Mouse (Mus musculus) midbrain, embryonic 13.5 days (tissue): ENCODE measurements at regions not wholly inside any gene's neighbourhood (a gene's known extent, or its start where the extent isn't known, plus 50 kb on each side); places are given as distances from the start of the nearest gene placed in this dataset.

Source experiments
- ATAC-seq: fragments of 200-750 bp; cut with Nextera tagmentation; 2 replicates; pipeline ENCODE4 v1.8.0; 2017; ENCODE audit warnings: mild to moderate bottlenecking, moderate TSS enrichment, moderate library complexity
- H3K27ac ChIP-seq: fragments of 300-500 bp; sonication (generic); 2 replicates; pipeline ENCODE4 v1.5.1; 2015; ENCODE audit warnings: inconsistent platforms, mild to moderate bottlenecking, moderate library complexity
- H3K27me3 ChIP-seq: fragments of 300-500 bp; sonication (generic); 2 replicates; pipeline ENCODE4 v1.6.1; 2015; ENCODE audit warnings: mild to moderate bottlenecking, inconsistent platforms
- H3K36me3 ChIP-seq: fragments of 300-500 bp; sonication (generic); 2 replicates; pipeline ENCODE4 v1.6.1; 2015; ENCODE audit warnings: mild to moderate bottlenecking, inconsistent platforms
- H3K4me1 ChIP-seq: fragments of 300-500 bp; sonication (generic); replicated peaks from 2 replicates; pipeline ENCODE4 v1.6.1; 2015; ENCODE audit warnings: inconsistent platforms
- H3K4me2 ChIP-seq: fragments of 300-500 bp; sonication (generic); replicated peaks from 2 replicates; pipeline ENCODE4 v1.6.1; 2015; ENCODE audit warnings: moderate library complexity, mild to moderate bottlenecking, inconsistent platforms
- H3K4me3 ChIP-seq: fragments of 300-500 bp; sonication (generic); replicated peaks from 2 replicates; pipeline ENCODE4 v1.5.1; 2015; ENCODE audit warnings: mild to moderate bottlenecking, inconsistent platforms
- H3K9ac ChIP-seq: fragments of 300-500 bp; sonication (generic); replicated peaks from 2 replicates; pipeline ENCODE4 v1.6.1; 2015; ENCODE audit warnings: mild to moderate bottlenecking, inconsistent platforms
- H3K9me3 ChIP-seq: fragments of 300-500 bp; sonication (generic); 2 replicates; pipeline ENCODE4 v1.6.1; 2016; ENCODE audit warnings: mild to moderate bottlenecking, inconsistent platforms
- WGBS: fragments of 180-500 bp; shearing (Covaris S2); methylation state at CpG from one replicate; pipeline ENCODE4 v1.1.7; 2015; 5-methylcytosine and 5-hydroxymethylcytosine counted together

DNA sequence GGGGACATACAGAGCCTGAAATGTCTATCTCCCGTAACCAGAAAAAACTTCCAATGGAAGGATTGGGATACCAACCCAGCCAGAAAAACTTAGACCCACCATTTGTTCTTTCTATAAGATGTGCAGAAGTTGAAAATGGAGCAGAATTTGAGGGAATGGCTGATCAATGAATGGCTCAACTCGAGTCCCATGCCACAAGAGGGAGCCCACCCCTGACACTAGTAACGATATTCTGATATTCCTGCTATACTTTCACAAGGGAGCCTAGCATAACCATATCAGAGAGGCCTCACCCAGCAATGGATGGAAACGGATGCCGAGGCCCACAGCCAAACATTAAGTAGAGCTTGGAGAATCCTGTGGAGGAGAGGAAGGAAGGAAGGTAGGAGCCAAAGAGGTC lies 215.3 kb downstream of the Med10 start:
- no peak for ATAC-seq
- Histone ChIP-seq H3K27me3 (0 out of 2 replicates have a peak, but pooled peaks cover 2% of the 10 kb centered on the region), H3K4me1 (peaks cover 12% of the 10 kb centered on the region), H3K4me3 (no peak overlapping the region), H3K27ac (no peak overlapping the region), H3K36me3 (no peaks in the 10 kb centered on the region), H3K9ac (no peak overlapping the region), H3K9me3 (no peaks in the 10 kb centered on the region), H3K4me2 (no peak overlapping the region)
- 88% methylated on average over 5 of the region's 5 CpGs for WGBS

DNA sequence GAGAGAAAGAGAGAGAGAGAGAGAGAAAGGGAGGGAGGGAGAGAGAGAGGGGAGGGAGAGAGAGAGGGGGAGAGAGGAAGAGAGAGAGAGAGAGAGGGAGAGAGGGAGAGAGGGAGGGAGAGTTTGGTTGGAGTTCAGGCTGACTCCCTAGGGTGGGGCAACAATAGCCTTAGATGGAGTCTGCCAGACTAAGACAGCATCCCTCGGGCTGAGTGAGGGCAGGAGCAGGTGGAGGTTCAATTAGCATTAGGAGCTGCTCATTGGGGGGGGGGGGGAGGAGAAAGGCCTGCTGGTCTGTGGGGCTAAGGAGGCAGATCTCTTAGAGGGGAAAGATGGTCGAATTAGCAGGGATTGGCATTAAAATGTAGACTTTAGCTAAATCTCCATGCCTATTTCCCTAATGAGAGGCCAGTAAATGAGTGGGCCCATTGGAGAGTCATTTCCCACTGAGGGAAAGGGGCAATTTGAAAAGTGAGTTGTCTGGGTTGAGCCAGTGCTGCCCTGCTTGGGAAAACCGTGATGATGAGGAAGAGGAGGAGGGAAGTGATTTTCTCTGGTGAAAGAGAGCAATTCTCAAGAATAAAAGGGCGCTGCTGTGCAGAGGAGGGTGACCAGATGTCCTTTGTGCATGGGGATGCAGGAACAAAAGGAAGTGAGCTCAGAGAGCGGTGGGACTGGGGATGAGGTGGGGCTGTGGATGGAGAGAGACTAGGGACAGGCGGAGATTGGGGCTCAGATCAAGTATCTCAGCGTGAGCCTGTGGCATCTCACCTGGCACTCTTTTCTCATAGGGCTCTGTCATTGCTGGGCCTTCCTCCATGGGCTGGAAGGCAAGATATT lies 218.0 kb downstream of the Med10 start:
- Histone ChIP-seq H3K4me3 (no peak overlapping the region), H3K9ac (no peak overlapping the region), H3K9me3 (no peaks in the 10 kb centered on the region), H3K27ac (peak overlapping the region; percentile 64), H3K27me3 (no peaks in the 10 kb centered on the region), H3K4me2 (no peak overlapping the region), H3K36me3 (no peaks in the 10 kb centered on the region), H3K4me1 (peaks cover 8% of the 10 kb centered on the region)
- ATAC-seq, result peak; percentile 82
- 4% methylated on average over 7 of the region's 7 CpGs for WGBS

DNA sequence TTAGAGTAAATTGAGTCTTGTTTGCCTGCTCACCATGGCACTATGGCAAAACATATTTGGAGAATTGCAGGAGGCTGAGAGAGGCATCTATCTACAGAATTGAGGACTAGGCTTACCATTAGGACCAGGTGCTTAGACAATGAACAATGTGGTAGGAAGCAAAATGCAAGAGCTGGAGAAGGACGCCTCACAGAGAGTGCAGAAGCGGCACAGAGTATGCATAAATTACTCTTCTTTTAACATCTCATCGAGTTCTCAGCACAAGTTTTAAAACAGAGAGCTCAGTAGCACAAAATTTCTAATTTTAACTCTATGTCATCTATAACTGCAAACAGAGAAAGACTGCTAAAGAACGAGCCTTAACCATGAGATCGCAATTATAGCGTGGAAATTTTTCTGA lies 231.1 kb downstream of the Med10 start:
- WGBS, result 47% methylated on average over 6 of the region's 6 CpGs
- H3K4me2 ChIP-seq, result no peak overlapping the region
- no peak overlapping the region for H3K9ac ChIP-seq
- H3K4me3 ChIP-seq, result no peak overlapping the region
- no peaks in the 10 kb centered on the region for H3K36me3 ChIP-seq
- no peak for ATAC-seq
- H3K27ac ChIP-seq, result no peak overlapping the region
- peaks cover 16% of the 10 kb centered on the region for H3K4me1 ChIP-seq
- no peaks in the 10 kb centered on the region for H3K9me3 ChIP-seq
- no peaks in the 10 kb centered on the region for H3K27me3 ChIP-seq

DNA sequence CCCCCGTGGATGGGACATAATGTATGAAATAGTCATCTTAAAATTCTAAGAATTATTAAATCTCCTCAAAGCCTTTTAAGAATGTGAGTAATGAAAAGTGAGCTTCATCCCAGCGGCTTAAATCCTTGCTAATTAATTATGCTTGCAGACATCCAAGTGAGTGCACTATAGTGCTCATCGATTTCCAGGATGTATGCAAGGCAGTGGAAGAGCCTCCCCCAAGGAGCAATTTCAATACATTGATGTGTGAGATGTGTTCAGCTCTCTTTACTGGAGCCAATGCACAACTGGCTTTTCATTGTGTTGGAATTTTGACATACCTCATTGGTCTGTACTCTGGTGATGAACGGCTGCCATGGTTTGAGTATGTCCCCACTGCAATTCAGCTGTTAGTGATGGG lies 231.6 kb downstream of the Med10 start:
- ATAC-seq, result peak; percentile 70; the same call in 1 of the 2 replicates
- Histone ChIP-seq H3K27ac (peak overlapping the region; percentile 47; the same call in 1 of the 2 replicates), H3K27me3 (no peaks in the 10 kb centered on the region), H3K9ac (no peak overlapping the region), H3K36me3 (no peaks in the 10 kb centered on the region), H3K9me3 (no peaks in the 10 kb centered on the region), H3K4me2 (no peak overlapping the region), H3K4me1 (peaks cover 18% of the 10 kb centered on the region), H3K4me3 (no peak overlapping the region)
- WGBS, result 38% methylated on average over 4 of the region's 4 CpGs

DNA sequence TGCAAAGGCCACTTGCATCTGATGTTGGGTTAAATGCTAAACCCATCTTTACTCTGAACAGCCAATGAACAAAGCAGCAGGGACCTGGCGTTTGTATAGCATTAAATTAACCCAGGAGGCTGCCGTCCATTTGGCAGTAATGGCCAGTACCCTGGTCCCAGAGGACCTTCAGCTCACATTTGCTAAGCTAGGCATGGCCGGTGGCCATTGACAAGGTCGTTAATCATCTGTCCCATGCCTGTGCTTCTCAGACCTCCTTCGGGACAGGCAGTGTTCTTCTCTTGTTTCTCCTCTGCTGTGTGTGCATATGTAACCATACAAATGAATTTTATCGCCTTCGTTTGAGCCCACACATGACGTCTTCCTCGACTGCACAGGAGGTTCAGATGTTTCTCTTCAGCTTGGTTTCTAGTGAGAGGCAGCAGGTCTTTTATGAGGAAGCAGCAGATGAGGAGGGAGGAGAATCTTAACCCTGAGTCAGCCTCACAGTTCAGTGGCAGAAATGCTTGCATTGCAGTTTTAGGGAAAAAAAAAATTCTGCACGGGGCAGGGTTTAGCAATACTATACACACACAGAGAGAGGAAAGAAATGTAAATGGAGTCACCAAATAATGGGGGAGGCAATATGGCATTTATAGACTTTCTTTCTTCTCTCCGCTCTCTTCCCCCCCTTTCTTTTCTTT lies 235.9 kb downstream of the Med10 start:
- no peaks in the 10 kb centered on the region for H3K27me3 ChIP-seq
- H3K9me3 ChIP-seq, result no peaks in the 10 kb centered on the region
- H3K36me3 ChIP-seq, result no peaks in the 10 kb centered on the region
- no peak overlapping the region; the same call in 1 of the 2 replicates for H3K27ac ChIP-seq
- no peak overlapping the region for H3K4me2 ChIP-seq
- WGBS, result 55% methylated on average over 11 of the region's 11 CpGs
- no peak overlapping the region for H3K4me3 ChIP-seq
- ATAC-seq, result no peak
- no peak overlapping the region for H3K9ac ChIP-seq
- H3K4me1 ChIP-seq, result peaks cover 14% of the 10 kb centered on the region

DNA sequence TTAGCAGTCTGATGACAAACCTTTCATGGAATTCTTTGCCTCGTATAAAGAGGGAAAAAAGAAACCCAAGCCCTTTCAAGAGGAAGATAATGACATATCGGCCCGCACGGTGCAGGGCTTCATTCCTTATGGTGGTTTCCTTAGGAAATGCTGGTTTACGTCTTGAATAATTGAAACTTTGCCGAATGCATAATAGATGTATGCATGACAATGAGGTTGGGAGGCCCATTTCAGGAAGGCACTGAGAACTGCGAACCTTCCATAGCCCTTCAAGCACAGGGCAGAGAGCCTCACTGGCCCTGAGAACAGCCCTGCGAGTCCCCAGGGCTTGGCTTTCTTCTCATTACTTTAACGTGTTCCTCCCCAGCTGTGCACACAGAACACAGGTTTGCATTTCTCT lies 255.7 kb downstream of the Med10 start:
- Histone ChIP-seq H3K9me3 (no peaks in the 10 kb centered on the region), H3K27me3 (no peaks in the 10 kb centered on the region), H3K27ac (peak overlapping the region; percentile 76), H3K4me3 (no peak overlapping the region), H3K4me1 (peaks cover 22% of the 10 kb centered on the region), H3K36me3 (no peaks in the 10 kb centered on the region), H3K4me2 (no peak overlapping the region), H3K9ac (no peak overlapping the region)
- ATAC-seq, result peak; percentile 86
- 25% methylated on average over 9 of the region's 9 CpGs for WGBS

DNA sequence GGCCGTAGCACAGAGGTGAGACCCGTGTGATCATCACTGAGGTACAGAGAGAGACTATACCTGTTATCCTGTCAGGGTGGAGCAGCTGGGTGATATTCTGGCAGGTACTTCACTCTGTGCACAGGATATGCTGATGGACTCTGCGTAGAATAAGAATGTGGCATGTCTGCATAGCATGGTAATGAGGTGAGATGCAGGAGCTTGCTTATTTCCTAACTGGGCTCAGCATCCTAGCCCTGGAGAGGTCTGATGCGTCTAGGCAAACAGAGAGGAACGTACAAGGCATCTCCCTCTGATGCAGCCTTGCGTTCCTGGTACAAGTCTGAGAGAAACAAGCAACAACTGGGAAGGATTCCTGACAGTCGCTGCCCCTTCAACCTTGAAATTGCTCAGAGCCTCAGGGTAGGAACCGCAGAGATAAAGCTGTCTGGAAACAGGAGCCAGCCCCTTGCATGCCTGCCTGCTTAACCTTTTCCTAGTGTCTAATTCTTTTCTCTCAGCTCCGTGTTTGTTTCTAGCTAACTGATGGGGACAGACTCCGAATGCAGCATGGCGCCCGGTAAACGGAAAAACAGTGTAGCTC lies 259.3 kb downstream of the Med10 start:
- Histone ChIP-seq H3K27ac (peak overlapping the region; percentile 48; the same call in 1 of the 2 replicates), H3K4me3 (no peak overlapping the region), H3K9me3 (no peaks in the 10 kb centered on the region), H3K36me3 (no peaks in the 10 kb centered on the region), H3K4me1 (peaks cover 22% of the 10 kb centered on the region), H3K9ac (no peak overlapping the region), H3K27me3 (no peaks in the 10 kb centered on the region), H3K4me2 (no peak overlapping the region)
- WGBS, result 71% methylated on average over 13 of the region's 13 CpGs
- peak; percentile 57 for ATAC-seq

DNA sequence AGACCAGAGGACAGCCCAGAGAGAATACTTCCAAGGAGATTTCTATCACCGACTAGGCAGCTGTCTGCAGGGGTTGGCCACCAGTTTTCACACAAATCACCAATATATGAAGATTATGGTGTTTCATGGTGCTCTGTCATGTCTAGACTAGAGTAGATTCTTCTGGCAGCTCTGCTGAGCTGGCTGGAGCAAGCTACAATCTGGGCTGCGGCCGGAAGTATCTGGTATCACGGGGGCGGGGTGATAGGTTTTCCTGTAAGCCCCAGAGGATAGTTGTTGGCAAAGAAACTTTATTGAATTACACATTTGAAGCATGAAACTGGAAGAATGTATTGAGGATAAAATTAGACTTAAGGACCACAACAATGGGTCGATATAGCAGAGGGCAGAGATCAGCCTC lies 271.5 kb downstream of the Med10 start:
- H3K4me2 ChIP-seq, result no peak overlapping the region
- 94% methylated on average over 6 of the region's 6 CpGs for WGBS
- no peaks in the 10 kb centered on the region for H3K9me3 ChIP-seq
- H3K4me1 ChIP-seq, result no peaks in the 10 kb centered on the region
- no peak overlapping the region for H3K9ac ChIP-seq
- no peak for ATAC-seq
- H3K4me3 ChIP-seq, result no peak overlapping the region
- H3K36me3 ChIP-seq, result no peaks in the 10 kb centered on the region
- no peaks in the 10 kb centered on the region for H3K27me3 ChIP-seq
- H3K27ac ChIP-seq, result no peak overlapping the region

DNA sequence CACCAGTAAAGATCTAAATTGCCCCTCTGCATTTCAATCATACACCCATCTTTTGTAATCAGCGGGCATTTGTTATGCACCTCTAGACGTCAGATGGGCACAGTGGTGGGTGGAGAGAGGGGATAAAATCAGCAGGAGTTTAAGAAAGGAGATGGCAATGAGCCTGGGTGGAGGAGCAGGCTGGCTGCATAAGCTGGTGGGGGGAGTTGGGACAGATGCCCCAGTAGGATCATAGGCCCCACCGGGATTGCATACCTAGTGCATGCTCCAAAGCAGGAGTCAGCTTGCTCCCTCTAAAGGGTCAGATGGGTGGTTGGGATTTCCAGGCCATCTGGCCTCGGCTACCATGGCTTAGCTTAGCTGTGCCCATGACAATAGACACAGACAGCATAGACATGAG lies 273.2 kb downstream of the Med10 start:
- no peaks in the 10 kb centered on the region for H3K9me3 ChIP-seq
- no peak for ATAC-seq
- no peaks in the 10 kb centered on the region for H3K36me3 ChIP-seq
- H3K4me1 ChIP-seq, result no peaks in the 10 kb centered on the region
- H3K27me3 ChIP-seq, result no peaks in the 10 kb centered on the region
- no peak overlapping the region for H3K9ac ChIP-seq
- H3K27ac ChIP-seq, result no peak overlapping the region
- no peak overlapping the region for H3K4me2 ChIP-seq
- H3K4me3 ChIP-seq, result no peak overlapping the region
- WGBS, result 76% methylated on average over 4 of the region's 4 CpGs

DNA sequence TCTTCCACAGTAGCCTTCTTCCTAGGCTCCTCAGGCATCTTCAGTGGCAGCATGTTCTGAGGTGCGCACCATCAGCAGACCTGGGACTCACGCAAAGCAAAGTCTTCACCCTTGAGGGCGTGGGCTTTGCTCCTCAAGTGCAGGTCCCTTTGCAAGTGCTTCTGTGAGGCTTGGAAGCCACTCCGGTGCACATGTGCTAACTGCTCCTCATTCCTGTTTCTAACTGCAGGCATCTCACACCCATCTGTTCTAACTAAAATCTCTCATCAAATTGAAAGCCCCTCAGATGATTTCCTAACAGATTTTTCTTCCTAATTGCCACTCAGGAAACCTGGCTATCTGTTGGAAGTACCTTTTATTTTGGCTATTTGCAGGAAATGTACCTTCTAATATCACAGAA lies 278.9 kb downstream of the Med10 start:
- no peaks in the 10 kb centered on the region for H3K36me3 ChIP-seq
- no peak overlapping the region for H3K9ac ChIP-seq
- H3K27me3 ChIP-seq, result no peaks in the 10 kb centered on the region
- no peaks in the 10 kb centered on the region for H3K4me1 ChIP-seq
- 90% methylated on average over 4 of the region's 4 CpGs for WGBS
- ATAC-seq, result no peak
- no peak overlapping the region for H3K27ac ChIP-seq
- no peaks in the 10 kb centered on the region for H3K9me3 ChIP-seq
- no peak overlapping the region for H3K4me3 ChIP-seq
- no peak overlapping the region for H3K4me2 ChIP-seq

DNA sequence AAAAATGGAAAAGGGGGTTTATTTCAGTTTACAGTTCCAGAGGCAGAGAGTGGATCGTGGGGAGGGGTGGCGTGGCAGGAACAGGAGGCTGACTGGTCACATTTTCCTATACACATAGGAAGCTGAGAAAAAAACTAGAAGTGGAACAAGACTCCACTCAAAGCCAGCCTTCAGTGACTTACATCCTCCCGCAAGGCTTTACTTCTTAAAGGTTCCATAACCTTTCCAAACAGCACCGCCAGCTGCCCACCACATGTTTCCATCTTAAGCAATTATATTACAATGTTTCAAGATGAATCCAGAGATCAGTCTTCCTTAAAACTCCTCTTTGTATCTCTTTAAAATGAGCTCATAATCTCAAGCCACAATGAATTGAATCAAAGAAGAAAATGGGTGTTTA lies 290.7 kb downstream of the Med10 start:
- no peak for ATAC-seq
- 86% methylated on average over 4 of the region's 4 CpGs for WGBS
- no peak overlapping the region for H3K27ac ChIP-seq

DNA sequence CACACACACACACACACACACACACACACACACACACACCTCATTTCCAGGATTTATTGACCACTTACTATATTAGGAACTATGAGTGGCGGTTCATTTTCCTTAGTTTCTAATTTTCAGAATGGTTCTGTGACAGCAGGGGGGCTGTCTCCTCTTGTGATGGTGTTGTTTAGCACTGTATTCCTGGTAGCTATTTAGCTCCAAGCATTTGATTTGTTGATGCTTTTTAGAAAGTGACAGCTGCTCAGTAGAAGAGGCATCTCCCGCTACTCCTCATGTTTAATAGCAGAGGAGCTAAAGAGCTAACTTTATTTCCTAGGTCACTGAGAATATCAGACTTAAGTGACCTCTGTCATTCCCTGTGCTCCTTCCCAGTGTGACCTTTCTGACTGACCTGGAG lies 291.8 kb downstream of the Med10 start:
- ATAC-seq, result no peak
- no peaks in the 10 kb centered on the region for H3K9me3 ChIP-seq
- H3K4me1 ChIP-seq, result peaks cover 10% of the 10 kb centered on the region
- H3K4me3 ChIP-seq, result no peak overlapping the region
- H3K36me3 ChIP-seq, result no peaks in the 10 kb centered on the region
- 51% methylated on average over 2 of the region's 2 CpGs for WGBS
- H3K27me3 ChIP-seq, result no peaks in the 10 kb centered on the region
- H3K9ac ChIP-seq, result no peak overlapping the region
- H3K27ac ChIP-seq, result no peak overlapping the region
- H3K4me2 ChIP-seq, result no peak overlapping the region

More for the DNA sequence above, 290.7 kb downstream of the Med10 start:
- no peak overlapping the region for H3K4me2 ChIP-seq
- no peaks in the 10 kb centered on the region for H3K36me3 ChIP-seq
- H3K4me3 ChIP-seq, result no peak overlapping the region
- H3K4me1 ChIP-seq, result peaks cover 10% of the 10 kb centered on the region
- H3K9me3 ChIP-seq, result no peaks in the 10 kb centered on the region
- H3K27me3 ChIP-seq, result no peaks in the 10 kb centered on the region
- no peak overlapping the region for H3K9ac ChIP-seq
